In the genomic region with DNA sequence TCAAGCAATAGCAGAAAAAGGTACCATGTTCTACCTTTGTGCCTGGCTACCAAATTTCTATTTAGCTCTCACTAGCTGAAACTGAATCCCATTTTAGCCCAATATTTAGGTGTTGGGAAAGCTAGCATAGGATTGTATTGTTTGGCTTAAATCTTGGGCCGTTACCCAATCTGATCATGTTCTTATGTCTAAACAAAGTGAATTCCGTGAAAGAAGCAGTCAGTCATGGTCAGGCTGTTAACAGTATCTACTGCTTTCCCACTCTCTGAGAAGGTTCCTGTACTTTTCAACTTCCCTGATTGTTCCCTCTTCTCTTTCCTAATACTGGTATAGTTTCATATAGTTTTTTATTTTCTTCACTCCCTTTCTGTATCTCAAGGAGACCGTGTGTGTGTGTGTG, we compare ENCODE assay signal across 22 mouse cellular contexts.
DNase-seq lines count a peak whose midpoint lies in the region; ATAC-seq and TF ChIP-seq lines count a peak whose summit lies in the region.
"Had no signal": no experiment of that assay in that cellular context is flagged by ENCODE, and none has a peak within 500 bp of the region (broad histone marks: within the 10 kb centered on the region; RNA-seq: fewer than 3 reads in every experiment).

No protein-coding gene starts in this region.

- no peak for TF ChIP-seq CTCF in gastrocnemius, adult 2 months (IDR thresholded peaks at IDR 0.05)
- no peak for TF ChIP-seq CTCF in hindbrain, postnatal 0 days (IDR thresholded peaks at IDR 0.05; ENCODE audit: low read depth)
- TF ChIP-seq CTCF in lung, adult 2 months (IDR thresholded peaks at IDR 0.05; ENCODE audit: insufficient read depth, low read length): no peak

- H3K4me2 ChIP-seq in heart, embryonic 13.5 days: no peak overlapping the region
- no peak overlapping the region for H3K4me2 ChIP-seq in hindbrain, embryonic 12.5 days (replicated peaks)
- H3K4me2 ChIP-seq in hindbrain, postnatal 0 days (ENCODE audit: low read depth, low read length): no peak overlapping the region
- H3K4me2 ChIP-seq in lung, embryonic 16.5 days (ENCODE audit: low read depth, low read length): no peak overlapping the region
- H3K4me2 ChIP-seq: embryonic facial prominence, embryonic 12.5 days; forebrain, embryonic 15.5 days; limb, embryonic 12.5 days; liver, embryonic 11.5 days; midbrain, embryonic 12.5 days; neural tube, embryonic 12.5 days had no signal

- no peak overlapping the region for H3K4me3 ChIP-seq in gastrocnemius, adult 2 months
- no peak overlapping the region for H3K4me3 ChIP-seq in heart, embryonic 13.5 days
- H3K4me3 ChIP-seq in hindbrain, embryonic 12.5 days: no peak overlapping the region
- no peak overlapping the region for H3K4me3 ChIP-seq in hindbrain, postnatal 0 days (ENCODE audit: low read length)
- no peak overlapping the region for H3K4me3 ChIP-seq in lung, embryonic 16.5 days (ENCODE audit: low read length)
- H3K4me3 ChIP-seq in lung, adult 2 months (replicated peaks; ENCODE audit: extremely low read depth, low read depth, low read length): no peak overlapping the region
- H3K4me3 ChIP-seq: embryonic facial prominence, embryonic 12.5 days; forebrain, embryonic 15.5 days; left cerebral cortex, adult 2 months; limb, embryonic 12.5 days; megakaryocyte, embryonic 14.5 days; midbrain, embryonic 12.5 days; myocyte; neural tube, embryonic 12.5 days had no signal

- DNase-seq in gastrocnemius, adult 2 months: no peak
- DNase-seq in gastrocnemius, adult 8-10 months (ENCODE audit: low spot score in 2 of 2): no peak
- no peak for DNase-seq in heart, postnatal 4 days
- DNase-seq in hindbrain, postnatal 0 days (ENCODE audit: low spot score): no peak
- DNase-seq in lung, adult 2 months: no peak
- DNase-seq: cerebellum, adult 11-12 months; cerebellum, adult 9-11 months; right cerebral cortex, adult 18-20 months had no signal

- H3K27ac ChIP-seq in gastrocnemius, adult 2 months: peak overlapping the region; percentile 69
- peak overlapping the region; percentile 86 for H3K27ac ChIP-seq in heart, embryonic 13.5 days (replicated peaks)
- H3K27ac ChIP-seq in hindbrain, embryonic 12.5 days: 0 out of 2 replicates have a peak overlapping the region, but pooled peaks have one; percentile 42
- no peak overlapping the region for H3K27ac ChIP-seq in hindbrain, postnatal 0 days
- H3K27ac ChIP-seq in lung, embryonic 16.5 days (ENCODE audit: low read length): peak overlapping the region; percentile 80
- H3K27ac ChIP-seq: forebrain, embryonic 15.5 days; left cerebral cortex, adult 2 months; midbrain, embryonic 12.5 days; neural tube, embryonic 12.5 days had no signal

- H3K9ac ChIP-seq in heart, embryonic 13.5 days: no peak overlapping the region
- no peak overlapping the region for H3K9ac ChIP-seq in hindbrain, embryonic 12.5 days
- H3K9ac ChIP-seq in hindbrain, postnatal 0 days (replicated peaks; ENCODE audit: low read length): no peak overlapping the region
- no peak overlapping the region for H3K9ac ChIP-seq in lung, embryonic 16.5 days (ENCODE audit: low read length)
- H3K9ac ChIP-seq: embryonic facial prominence, embryonic 12.5 days; forebrain, embryonic 15.5 days; limb, embryonic 12.5 days; liver, postnatal 0 days; midbrain, embryonic 12.5 days; neural tube, embryonic 12.5 days had no signal

- intact Hi-C loops in gastrocnemius, adult 2 months (cut with DNase I): no loop called here

- 59% methylated on average over 3 of the region's 3 CpGs for WGBS in heart, embryonic 13.5 days
- 83% methylated on average over 3 of the region's 3 CpGs for WGBS in hindbrain, embryonic 12.5 days
- 75% methylated on average over 3 of the region's 3 CpGs for WGBS in hindbrain, postnatal 0 days
- 47% methylated on average over 3 of the region's 3 CpGs for WGBS in lung, embryonic 16.5 days
- 33% methylated on average over 3 of the region's 3 CpGs for WGBS in lung, adult 2 months

- H3K4me1 ChIP-seq in heart, embryonic 13.5 days: peaks cover 60% of the 10 kb centered on the region
- peaks cover 19% of the 10 kb centered on the region for H3K4me1 ChIP-seq in hindbrain, embryonic 12.5 days
- H3K4me1 ChIP-seq in hindbrain, postnatal 0 days (ENCODE audit: insufficient read depth, low read length): peaks cover 9% of the 10 kb centered on the region; the same call in 1 of the 2 replicates
- peaks cover 36% of the 10 kb centered on the region for H3K4me1 ChIP-seq in lung, embryonic 16.5 days (replicated peaks; ENCODE audit: control insufficient read depth, insufficient read depth, low read length)
- peaks cover 32% of the 10 kb centered on the region for H3K4me1 ChIP-seq in lung, adult 2 months (ENCODE audit: control insufficient read depth, insufficient read depth, low read length)

- TF ChIP-seq POLR2A in lung, adult 2 months (IDR thresholded peaks at IDR 0.05; ENCODE audit: borderline replicate concordance, extremely low read depth, low read depth, low read length): no peak

- H3K9me3 ChIP-seq in heart, embryonic 13.5 days: no peaks in the 10 kb centered on the region
- no peaks in the 10 kb centered on the region for H3K9me3 ChIP-seq in hindbrain, embryonic 12.5 days (replicated peaks)
- H3K9me3 ChIP-seq in hindbrain, postnatal 0 days (ENCODE audit: low read length): no peaks in the 10 kb centered on the region
- no peaks in the 10 kb centered on the region for H3K9me3 ChIP-seq in lung, embryonic 16.5 days (ENCODE audit: control insufficient read depth, low read length)
- H3K9me3 ChIP-seq: embryonic facial prominence, embryonic 12.5 days; forebrain, embryonic 15.5 days; limb, embryonic 12.5 days; megakaryocyte, embryonic 14.5 days; midbrain, embryonic 12.5 days; neural tube, embryonic 12.5 days had no signal

- no peak for ATAC-seq in heart, embryonic 13.5 days (ENCODE audit: extremely low read depth, insufficient number of reproducible peaks, low FRiP score, low TSS enrichment)
- ATAC-seq in hindbrain, embryonic 12.5 days (ENCODE audit: low FRiP score): no peak
- no peak for ATAC-seq in hindbrain, postnatal 0 days
- ATAC-seq in lung, embryonic 16.5 days (ENCODE audit: low read depth): no peak

- no peaks in the 10 kb centered on the region for H3K27me3 ChIP-seq in heart, embryonic 13.5 days (replicated peaks)
- no peaks in the 10 kb centered on the region for H3K27me3 ChIP-seq in hindbrain, embryonic 12.5 days
- no peaks in the 10 kb centered on the region for H3K27me3 ChIP-seq in hindbrain, postnatal 0 days (ENCODE audit: insufficient read depth, low read length)
- no peaks in the 10 kb centered on the region for H3K27me3 ChIP-seq in lung, embryonic 16.5 days (ENCODE audit: control insufficient read depth, insufficient read depth, low read depth, low read length)
- H3K27me3 ChIP-seq: CH12.LX; embryonic facial prominence, embryonic 12.5 days; forebrain, embryonic 15.5 days; limb, embryonic 12.5 days; neural tube, embryonic 12.5 days had no signal

- peaks cover 12% of the 10 kb centered on the region for H3K36me3 ChIP-seq in heart, embryonic 13.5 days
- no peaks in the 10 kb centered on the region for H3K36me3 ChIP-seq in hindbrain, embryonic 12.5 days
- H3K36me3 ChIP-seq in hindbrain, postnatal 0 days (ENCODE audit: insufficient read depth, low read length): no peaks in the 10 kb centered on the region
- no peaks in the 10 kb centered on the region for H3K36me3 ChIP-seq in lung, embryonic 16.5 days (ENCODE audit: control insufficient read depth, insufficient read depth, low read length)
- H3K36me3 ChIP-seq: forebrain, embryonic 15.5 days; midbrain, embryonic 12.5 days; neural tube, embryonic 12.5 days had no signal
